Mouse (Mus musculus) liver, embryonic 14.5 days (tissue): ENCODE measurements at regions not wholly inside any gene's neighbourhood (a gene's known extent, or its start where the extent isn't known, plus 50 kb on each side); places are given as distances from the start of the nearest gene placed in this dataset.

Experiments used
- ATAC-seq: fragments of 200-750 bp; cut with Nextera tagmentation; 2 replicates; pipeline ENCODE4 v1.8.0; 2017; ENCODE audit warnings: moderate number of reproducible peaks, mild to moderate bottlenecking, moderate library complexity; ENCODE audit not compliant: insufficient read depth
- DNase-seq, 3 experiments: peaks; one replicate each; pipeline ENCODE4 v3.0.0-alpha.2; 2012 to 2013; ENCODE audit warnings: low read depth in 3 of 3, low spot score in 3 of 3
- H3K27ac ChIP-seq: fragments of 300-500 bp; sonication (generic); 2 replicates; pipeline ENCODE4 v1.5.1; 2014; ENCODE audit warnings: moderate library complexity, mild to moderate bottlenecking, control low read depth, inconsistent platforms
- H3K27me3 ChIP-seq: fragments of 300-500 bp; sonication (generic); 2 replicates; pipeline ENCODE4 v1.6.1; 2014; ENCODE audit warnings: mild to moderate bottlenecking, low read length, moderate library complexity; ENCODE audit not compliant: control insufficient read depth, insufficient read depth
- H3K36me3 ChIP-seq: fragments of 300-500 bp; sonication (generic); replicated peaks from 2 replicates; pipeline ENCODE4 v1.6.1; 2014; ENCODE audit warnings: low read depth; ENCODE audit not compliant: control insufficient read depth, insufficient read depth
- H3K4me1 ChIP-seq, 2 experiments: fragments of 200-500 bp in 1 of 2; fragments of 300-500 bp in 1 of 2; sonication (generic) in 1 of 2; replicated peaks; 2 replicates each; pipeline ENCODE4 v1.6.1; 2012 to 2014; ENCODE audit warnings: antibody characterized with exemption in 1 of 2, inconsistent platforms in 1 of 2, low read length in 1 of 2; ENCODE audit not compliant: control insufficient read depth in 2 of 2, insufficient read depth in 2 of 2
- H3K4me2 ChIP-seq: fragments of 300-500 bp; sonication (generic); 2 replicates; pipeline ENCODE4 v1.6.1; 2014; ENCODE audit warnings: low read depth, mild to moderate bottlenecking, control low read depth, moderate library complexity
- H3K4me3 ChIP-seq, 2 experiments: fragments of 200-500 bp in 1 of 2; fragments of 300-500 bp in 1 of 2; sonication (generic) in 1 of 2; 2 replicates each; pipeline ENCODE4 v1.5.1; 2012 to 2014; ENCODE audit warnings: low read depth in 2 of 2, low read length in 2 of 2, mild to moderate bottlenecking in 2 of 2, control low read depth in 1 of 2, inconsistent platforms in 1 of 2, moderate library complexity in 1 of 2; ENCODE audit not compliant: insufficient read depth in 1 of 2
- H3K9ac ChIP-seq: fragments of 300-500 bp; sonication (generic); replicated peaks from 2 replicates; pipeline ENCODE4 v1.6.1; 2014; ENCODE audit warnings: mild to moderate bottlenecking, control low read depth, moderate library complexity
- H3K9me3 ChIP-seq: fragments of 300-500 bp; sonication (generic); 2 replicates; pipeline ENCODE4 v1.6.1; 2016; ENCODE audit warnings: low read length, mixed read lengths; ENCODE audit not compliant: control insufficient read depth
- CTCF ChIP-seq: IDR thresholded peaks from 2 replicates; pipeline ENCODE4 v1.5.1; 2016; ENCODE audit warnings: antibody characterized with exemption, low read depth, control low read depth
- EP300 ChIP-seq: IDR thresholded peaks from 2 replicates; pipeline ENCODE4 v1.6.1; 2016; ENCODE audit warnings: antibody characterized with exemption, low read depth
- WGBS: fragments of 180-500 bp; shearing (Covaris S2); extraction: QIAGEN DNeasy Blood & Tissue Kit; methylation state at CpG from one replicate; pipeline ENCODE4 v1.1.7; 2014; ENCODE audit not compliant: insufficient replicate concordance; 5-methylcytosine and 5-hydroxymethylcytosine counted together

GRCm38 (mm10) chr2:45878656-45879055, 761.5 kb upstream of the Zeb2 start:
- no peaks in the 10 kb centered on the region for H3K9me3 ChIP-seq
- ATAC-seq: no peak
- no peak for TF ChIP-seq EP300
- no peak for TF ChIP-seq CTCF

GRCm38 (mm10) chr2:45859901-45860331, 742.7 kb upstream of the Zeb2 start:
- no peak for ATAC-seq
- TF ChIP-seq CTCF: no peak
- no peaks in the 10 kb centered on the region for H3K9me3 ChIP-seq
- H3K4me1 ChIP-seq: peaks cover 0 to 2% of the 10 kb centered on the region in 2 experiments; a peak in 1 of 4 replicates
- H3K36me3 ChIP-seq: no peaks in the 10 kb centered on the region
- no peak overlapping the region for H3K9ac ChIP-seq
- no peak for DNase-seq
- no peak overlapping the region for H3K27ac ChIP-seq
- no peak overlapping the region for H3K4me3 ChIP-seq
- no peaks in the 10 kb centered on the region for H3K27me3 ChIP-seq
- no peak overlapping the region for H3K4me2 ChIP-seq
- WGBS: 55% methylated on average over 4 of the region's 4 CpGs

More at GRCm38 (mm10) chr2:45878656-45879055, 761.5 kb upstream of the Zeb2 start:
- Histone ChIP-seq H3K27me3 (no peaks in the 10 kb centered on the region), H3K4me1 (no peaks in the 10 kb centered on the region), H3K27ac (no peak overlapping the region), H3K9ac (no peak overlapping the region), H3K4me2 (no peak overlapping the region), H3K36me3 (no peaks in the 10 kb centered on the region), H3K4me3 (no peak overlapping the region)
- no peak for DNase-seq

- ATAC-seq: no peak
- peaks cover 0 to 2% of the 10 kb centered on the region in 2 experiments; a peak in 1 of 4 replicates for H3K4me1 ChIP-seq
These were observed 742.2 kb upstream of the Zeb2 start for GRCm38 (mm10) chr2:45859445-45859844.

GRCm38 (mm10) chr2:45850018-45850605, 732.9 kb upstream of the Zeb2 start:
- H3K36me3 ChIP-seq: no peaks in the 10 kb centered on the region
- no peaks in the 10 kb centered on the region for H3K4me1 ChIP-seq
- no peaks in the 10 kb centered on the region for H3K9me3 ChIP-seq
- TF ChIP-seq CTCF: no peak
- TF ChIP-seq EP300: no peak
- H3K4me3 ChIP-seq: no peak overlapping the region
- ATAC-seq: no peak
- H3K9ac ChIP-seq: no peak overlapping the region
- H3K27me3 ChIP-seq: no peaks in the 10 kb centered on the region
- 82% methylated on average over 6 of the region's 6 CpGs for WGBS
- no peak overlapping the region for H3K4me2 ChIP-seq
- no peak overlapping the region for H3K27ac ChIP-seq
- no peak for DNase-seq

More at GRCm38 (mm10) chr2:45859445-45859844, 742.2 kb upstream of the Zeb2 start:
- Histone ChIP-seq H3K9me3 (no peaks in the 10 kb centered on the region), H3K36me3 (no peaks in the 10 kb centered on the region), H3K27ac (no peak overlapping the region), H3K27me3 (no peaks in the 10 kb centered on the region), H3K4me2 (no peak overlapping the region), H3K9ac (no peak overlapping the region), H3K4me3 (no peak overlapping the region)
- no peak for TF ChIP-seq EP300
- TF ChIP-seq CTCF: no peak
- WGBS: 15% methylated on average over 6 of the region's 6 CpGs
- no peak for DNase-seq

- H3K4me2 ChIP-seq: no peak overlapping the region
- H3K27ac ChIP-seq: no peak overlapping the region
- H3K4me1 ChIP-seq: 0 out of 4 replicates have a peak, but pooled peaks cover 0 to 2% of the 10 kb centered on the region in 2 experiments
- TF ChIP-seq EP300 (no peak), CTCF (no peak)
- H3K4me3 ChIP-seq: no peak overlapping the region
- no peak for ATAC-seq
- H3K27me3 ChIP-seq: no peaks in the 10 kb centered on the region
- H3K9ac ChIP-seq: no peak overlapping the region
- no peaks in the 10 kb centered on the region for H3K36me3 ChIP-seq
- H3K9me3 ChIP-seq: no peaks in the 10 kb centered on the region
- no peak for DNase-seq
These were observed 723.2 kb upstream of the Zeb2 start for GRCm38 (mm10) chr2:45840389-45840788.
